In genomic region chr12:77841844-77842415, GRCm38 (mm10) we compare ENCODE assay signal across 16 mouse cellular contexts.
A peak's percentile ranks its signal among the peaks of the same experiment; 100 is the strongest.
DNase-seq lines count a peak whose midpoint lies in the region; ATAC-seq and TF ChIP-seq lines count a peak whose summit lies in the region.
"Had no signal": no experiment of that assay in that cellular context is flagged by ENCODE, and none has a peak within 500 bp of the region (broad histone marks: within the 10 kb centered on the region; RNA-seq: fewer than 3 reads in every experiment).

No protein-coding gene starts in this region.

- 41% methylated on average over 7 of the region's 7 CpGs for WGBS in forebrain, embryonic 11.5 days
- 51% methylated on average over 7 of the region's 7 CpGs for WGBS in forebrain, embryonic 16.5 days
- 54% methylated on average over 7 of the region's 7 CpGs for WGBS in midbrain, embryonic 10.5 days
- WGBS in midbrain, embryonic 14.5 days = 26% methylated on average over 7 of the region's 7 CpGs
- 26% methylated on average over 7 of the region's 7 CpGs for WGBS in midbrain, embryonic 13.5 days

- ATAC-seq in forebrain, embryonic 11.5 days (replicated peaks; ENCODE audit: low FRiP score) = peak; percentile 60; the same call in 1 of the 2 replicates
- no peak for ATAC-seq in forebrain, embryonic 16.5 days
- no peak for ATAC-seq in midbrain, embryonic 14.5 days (ENCODE audit: low FRiP score, low TSS enrichment)
- 0 out of 2 replicates have a peak, but pooled peaks have one; percentile 43 for ATAC-seq in midbrain, embryonic 13.5 days

- H3K4me1 ChIP-seq in forebrain, embryonic 11.5 days (replicated peaks; ENCODE audit: control insufficient read depth, insufficient read depth, low read length) = 0 out of 2 replicates have a peak, but pooled peaks cover 3% of the 10 kb centered on the region
- no peaks in the 10 kb centered on the region for H3K4me1 ChIP-seq in forebrain, embryonic 16.5 days (replicated peaks; ENCODE audit: control insufficient read depth, insufficient read depth, low read length)
- peaks cover 7% of the 10 kb centered on the region for H3K4me1 ChIP-seq in midbrain, embryonic 10.5 days
- H3K4me1 ChIP-seq in midbrain, embryonic 14.5 days (ENCODE audit: control insufficient read depth, insufficient read depth, low read length) = 0 out of 2 replicates have a peak, but pooled peaks cover 5% of the 10 kb centered on the region
- peaks cover 6% of the 10 kb centered on the region for H3K4me1 ChIP-seq in midbrain, embryonic 13.5 days (replicated peaks)

- no peak overlapping the region for H3K27ac ChIP-seq in forebrain, embryonic 11.5 days (ENCODE audit: low read depth, low read length)
- no peak overlapping the region for H3K27ac ChIP-seq in forebrain, embryonic 16.5 days (ENCODE audit: low read length)
- H3K27ac ChIP-seq in midbrain, embryonic 10.5 days (replicated peaks) = no peak overlapping the region
- H3K27ac ChIP-seq in midbrain, embryonic 14.5 days (replicated peaks; ENCODE audit: low read depth, low read length) = no peak overlapping the region
- H3K27ac ChIP-seq in midbrain, embryonic 13.5 days = no peak overlapping the region
- H3K27ac ChIP-seq in left cerebral cortex, adult 2 months = no peak overlapping the region
- H3K27ac ChIP-seq: gastrocnemius, adult 2 months; heart, embryonic 13.5 days had no signal

- intact Hi-C loops in left cerebral cortex, adult 2 months (cut with DNase I) = no loop called here

- no peak for DNase-seq in forebrain, embryonic 11.5 days (ENCODE audit: low spot score)
- DNase-seq in midbrain, embryonic 10.5 days (ENCODE audit: low spot score) = peak; percentile 39
- DNase-seq in midbrain, embryonic 14.5 days = no peak
- peak; percentile 44 for DNase-seq in brain, embryonic 14.5 days (ENCODE audit: low read depth)
- DNase-seq in left cerebral cortex, adult 2 months (ENCODE audit: extremely low spot score in 1 of 2, low spot score in 2 of 2) = no peak
- DNase-seq: cerebellum, adult 9-10 months; gastrocnemius, adult 2 months; heart, postnatal 36 days; kidney, adult 11 months; lung, embryonic 14.5 days; lung, postnatal 36 days; thymus, postnatal 36 days had no signal

- no peaks in the 10 kb centered on the region for H3K9me3 ChIP-seq in forebrain, embryonic 11.5 days (ENCODE audit: control insufficient read depth, low read length)
- H3K9me3 ChIP-seq in forebrain, embryonic 16.5 days (ENCODE audit: control insufficient read depth, low read length) = no peaks in the 10 kb centered on the region
- no peaks in the 10 kb centered on the region for H3K9me3 ChIP-seq in midbrain, embryonic 10.5 days (replicated peaks)
- no peaks in the 10 kb centered on the region for H3K9me3 ChIP-seq in midbrain, embryonic 14.5 days (ENCODE audit: control insufficient read depth, low read length)
- H3K9me3 ChIP-seq in midbrain, embryonic 13.5 days = no peaks in the 10 kb centered on the region
- H3K9me3 ChIP-seq: heart, embryonic 13.5 days had no signal

- H3K4me2 ChIP-seq in forebrain, embryonic 11.5 days (ENCODE audit: low read depth, low read length, severe bottlenecking) = no peak overlapping the region
- no peak overlapping the region for H3K4me2 ChIP-seq in forebrain, embryonic 16.5 days (ENCODE audit: low read length)
- H3K4me2 ChIP-seq in midbrain, embryonic 14.5 days (ENCODE audit: low read length) = no peak overlapping the region
- no peak overlapping the region for H3K4me2 ChIP-seq in midbrain, embryonic 13.5 days (replicated peaks)
- H3K4me2 ChIP-seq: heart, embryonic 13.5 days; liver, embryonic 11.5 days; lung, embryonic 14.5 days had no signal

- TF ChIP-seq CTCF in brain, embryonic 14.5 days (IDR thresholded peaks at IDR 0.05; ENCODE audit: borderline replicate concordance, extremely low read depth, insufficient read depth, insufficient read length) = no peak
- TF ChIP-seq CTCF in left cerebral cortex, adult 2 months (IDR thresholded peaks at IDR 0.05) = no peak

- H3K4me3 ChIP-seq in forebrain, embryonic 11.5 days (ENCODE audit: low read depth, low read length) = no peak overlapping the region
- no peak overlapping the region for H3K4me3 ChIP-seq in forebrain, embryonic 16.5 days (replicated peaks; ENCODE audit: low read length)
- no peak overlapping the region for H3K4me3 ChIP-seq in midbrain, embryonic 10.5 days
- H3K4me3 ChIP-seq in midbrain, embryonic 14.5 days (replicated peaks; ENCODE audit: low read depth, low read length) = no peak overlapping the region
- H3K4me3 ChIP-seq in midbrain, embryonic 13.5 days (replicated peaks) = no peak overlapping the region
- no peak overlapping the region for H3K4me3 ChIP-seq in left cerebral cortex, adult 2 months
- H3K4me3 ChIP-seq: gastrocnemius, adult 2 months; heart, embryonic 13.5 days had no signal

- H3K36me3 ChIP-seq in forebrain, embryonic 11.5 days (ENCODE audit: control insufficient read depth, insufficient read depth, low read length) = no peaks in the 10 kb centered on the region
- H3K36me3 ChIP-seq in forebrain, embryonic 16.5 days (ENCODE audit: control insufficient read depth, insufficient read depth) = no peaks in the 10 kb centered on the region
- no peaks in the 10 kb centered on the region for H3K36me3 ChIP-seq in midbrain, embryonic 10.5 days
- H3K36me3 ChIP-seq in midbrain, embryonic 14.5 days (ENCODE audit: control insufficient read depth, insufficient read depth, low read length) = no peaks in the 10 kb centered on the region
- no peaks in the 10 kb centered on the region for H3K36me3 ChIP-seq in midbrain, embryonic 13.5 days
- H3K36me3 ChIP-seq: heart, embryonic 13.5 days had no signal

- no peaks in the 10 kb centered on the region for H3K27me3 ChIP-seq in forebrain, embryonic 11.5 days (ENCODE audit: control insufficient read depth, insufficient read depth, low read length)
- no peaks in the 10 kb centered on the region for H3K27me3 ChIP-seq in forebrain, embryonic 16.5 days (replicated peaks; ENCODE audit: control insufficient read depth, insufficient read depth, low read length)
- H3K27me3 ChIP-seq in midbrain, embryonic 10.5 days (ENCODE audit: low read depth, poor library complexity, severe bottlenecking) = no peaks in the 10 kb centered on the region
- no peaks in the 10 kb centered on the region for H3K27me3 ChIP-seq in midbrain, embryonic 14.5 days (ENCODE audit: control insufficient read depth, insufficient read depth, low read length)
- H3K27me3 ChIP-seq in midbrain, embryonic 13.5 days = no peaks in the 10 kb centered on the region
- H3K27me3 ChIP-seq: heart, embryonic 13.5 days had no signal

- no peak for TF ChIP-seq POLR2A in brain, embryonic 14.5 days (IDR thresholded peaks at IDR 0.05; ENCODE audit: borderline replicate concordance, extremely low read depth, insufficient read depth, insufficient read length, poor library complexity, severe bottlenecking)

- H3K9ac ChIP-seq in forebrain, embryonic 11.5 days (ENCODE audit: low read length) = no peak overlapping the region
- H3K9ac ChIP-seq in forebrain, embryonic 16.5 days (replicated peaks; ENCODE audit: low read depth, low read length) = no peak overlapping the region
- H3K9ac ChIP-seq in midbrain, embryonic 14.5 days (replicated peaks; ENCODE audit: low read length) = no peak overlapping the region
- no peak overlapping the region for H3K9ac ChIP-seq in midbrain, embryonic 13.5 days (replicated peaks)
- H3K9ac ChIP-seq: heart, embryonic 13.5 days; lung, embryonic 14.5 days had no signal

Comparison
In these comparisons a context has a peak if more than half of its experiments do, and no peak if none do; other contexts are left out.
1. ATAC-seq: peak in forebrain, embryonic 11.5 days (single experiment) and midbrain, embryonic 13.5 days (single experiment); none in forebrain, embryonic 16.5 days (single experiment) and midbrain, embryonic 14.5 days (single experiment).
2. DNase-seq: peak in midbrain, embryonic 10.5 days (single experiment) and brain, embryonic 14.5 days (single experiment); none in forebrain, embryonic 11.5 days (single experiment), midbrain, embryonic 14.5 days (single experiment) and left cerebral cortex, adult 2 months (0 of 2).